Mouse (Mus musculus) adrenal gland, adult 2 months (tissue): ENCODE results near the gene Gm17268. TPM values are rescaled to one million over a fixed set of nuclear protein-coding genes. Genes with fewer than 3 reads are reported as not detected.
A peak's percentile ranks its signal among the peaks of the same experiment; 100 is the strongest.

ENCODE experiments used
- DNase-seq: peaks from one replicate; pipeline ENCODE4 v3.0.0; 2021
- long read RNA-seq: library from polyadenylated mRNA; stranded (forward); transcript quantifications from one replicate; pipeline ENCODE4 v2.0.0, GENCODE M21; 2021
- polyA plus RNA-seq: library from polyadenylated mRNA; depleted of rRNA; stranded (reverse); fragments of >200 nt; gene quantifications from 2 replicates; pipeline ENCODE4 v1.2.3, GENCODE M21; 2012; rRNA removed
- total RNA-seq, 2 experiments: library from RNA; stranded (reverse); gene quantifications; 2 replicates each; pipeline ENCODE4 v1.2.3; 2021

Gm17268 gene
- not detected for total RNA-seq
- not detected in 2 replicates for polyA plus RNA-seq
- long read RNA-seq: 0 reads

DNA sequence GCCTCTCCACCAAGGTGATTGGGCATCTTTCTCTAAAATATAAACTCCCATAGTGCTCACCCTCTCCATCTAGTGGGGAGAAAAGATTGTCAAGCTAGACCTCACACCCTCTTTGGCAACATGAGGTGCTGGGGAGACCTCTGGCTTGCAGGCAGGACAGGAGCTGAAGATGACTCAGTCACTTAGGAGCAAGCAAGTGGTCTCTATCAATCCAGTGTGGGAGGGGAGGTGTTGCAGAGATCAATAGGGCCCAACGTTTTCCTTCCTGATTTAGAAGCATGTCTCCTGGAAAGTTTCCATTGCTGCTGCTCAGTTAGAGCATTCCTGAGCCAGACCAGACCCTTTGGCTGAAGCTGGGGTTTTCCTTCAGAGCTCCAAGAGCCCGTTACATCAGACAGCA, at the start of gene Gm17268:
Gene Gm17268, minus strand, starts transcription at position 28 of the 400 bp plus-strand sequence.
- DNase-seq: no peak

GRCm38 (mm10) chr11:82084360-82084759, 46.0 kb upstream of the Gm17268 start:
- no peak for DNase-seq

DNA sequence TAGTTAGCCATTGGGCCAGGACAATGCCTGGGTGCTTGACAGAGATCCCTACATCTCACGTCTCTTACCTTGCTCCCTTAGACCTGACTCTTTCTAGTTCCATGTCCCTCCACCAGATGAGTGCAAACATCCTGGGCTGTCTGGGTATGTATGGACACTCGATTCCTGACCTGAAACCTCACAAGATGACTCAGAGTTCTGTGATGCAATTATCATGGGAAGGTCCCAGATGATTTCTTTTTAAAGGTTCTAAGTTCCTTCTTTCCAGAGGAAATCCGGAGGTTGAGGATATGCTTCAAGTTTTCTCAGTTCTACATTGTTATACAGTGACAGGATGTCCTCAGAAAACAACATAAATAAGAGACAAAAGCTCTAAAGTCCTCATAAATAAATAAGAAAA, 42.5 kb upstream of the Gm17268 start:
- no peak for DNase-seq

- DNase-seq: no peak
Measured at GRCm38 (mm10) chr11:82078136-82078730, 39.9 kb upstream of the Gm17268 start.

DNA sequence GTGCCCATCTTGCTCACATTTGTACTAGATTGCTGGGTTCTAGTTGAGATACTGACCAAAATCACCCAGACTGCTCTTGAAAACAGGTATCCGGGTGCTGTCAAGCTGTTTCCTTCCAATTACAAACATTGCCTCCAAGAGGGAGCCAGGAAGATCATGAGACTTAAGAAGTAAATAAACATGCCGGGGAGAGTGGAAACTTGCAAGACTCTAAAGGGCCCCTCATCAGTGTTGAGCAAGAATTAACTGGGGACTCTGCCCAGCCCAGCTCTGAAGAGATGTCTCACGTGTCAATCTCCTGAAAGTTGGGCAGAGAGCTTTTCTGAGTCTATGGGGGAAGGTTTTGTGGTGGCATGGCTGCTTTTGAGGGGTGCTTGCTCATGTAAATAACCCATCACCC, 38.7 kb upstream of the Gm17268 start:
- DNase-seq: no peak

DNA sequence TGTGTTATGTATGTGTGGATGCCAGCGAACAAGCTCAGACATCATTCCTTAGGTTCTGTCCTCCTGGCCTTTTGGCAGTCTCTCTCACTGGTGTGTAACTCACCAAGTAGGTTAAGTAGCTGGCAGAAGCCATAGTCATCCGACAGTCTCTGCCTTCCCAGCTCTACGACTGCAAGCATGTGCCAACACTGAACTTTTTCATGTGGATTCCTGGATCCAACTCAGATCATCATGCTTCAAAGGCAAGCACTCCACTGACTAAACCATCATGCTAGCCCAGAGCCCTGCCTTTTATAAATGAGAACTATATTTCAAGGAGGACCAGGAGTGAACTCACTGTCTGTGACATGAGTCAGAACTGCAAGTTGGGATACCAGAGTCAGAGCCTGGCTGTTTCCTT, 35.3 kb upstream of the Gm17268 start:
- DNase-seq: no peak

DNA sequence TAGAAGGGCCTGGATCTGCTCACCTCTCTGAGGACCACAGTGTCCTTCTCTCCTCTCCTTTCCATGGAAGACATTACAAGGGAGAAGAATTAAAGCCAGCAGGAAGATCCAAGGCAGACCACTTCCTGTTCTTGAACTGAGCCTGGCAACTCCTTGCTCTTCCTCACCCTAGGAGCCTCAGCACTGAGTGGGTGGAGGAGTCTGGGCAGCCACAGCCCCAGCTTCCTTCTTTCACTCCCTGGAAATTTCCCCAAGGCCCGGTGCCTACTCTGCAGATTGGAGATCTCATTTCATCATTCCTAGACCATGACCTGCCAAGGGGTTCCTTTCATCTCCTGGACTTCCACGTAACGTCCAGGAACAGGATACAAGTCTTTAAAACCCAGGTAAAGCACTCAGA, 34.6 kb upstream of the Gm17268 start:
- no peak for DNase-seq

GRCm38 (mm10) chr11:82072374-82072773, 34.0 kb upstream of the Gm17268 start:
- DNase-seq: no peak

DNA sequence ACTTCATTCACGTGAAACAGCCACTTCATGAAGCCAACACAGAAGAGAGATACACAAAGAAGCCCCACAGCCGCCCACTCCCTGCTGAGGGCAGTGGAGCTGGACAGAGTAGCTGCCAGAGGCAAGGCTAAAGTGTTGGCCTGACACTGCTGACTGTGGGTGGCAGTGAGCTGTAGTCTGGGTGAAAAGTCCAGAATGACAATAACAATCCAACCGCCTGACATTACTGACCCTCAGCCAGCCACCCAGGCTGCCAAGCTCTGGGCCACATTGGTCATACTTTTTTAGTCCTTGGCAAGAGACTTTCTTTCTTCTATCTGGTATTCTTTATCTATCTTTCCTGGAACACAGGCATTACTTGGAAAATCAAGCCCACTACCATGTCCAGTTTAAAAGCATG, 32.7 kb upstream of the Gm17268 start:
- DNase-seq: no peak

- peak; percentile 4 for DNase-seq
Measured at GRCm38 (mm10) chr11:82066953-82067571, 28.7 kb upstream of the Gm17268 start.

GRCm38 (mm10) chr11:82063454-82063853, 25.1 kb upstream of the Gm17268 start:
- DNase-seq: peak; percentile 19

DNA sequence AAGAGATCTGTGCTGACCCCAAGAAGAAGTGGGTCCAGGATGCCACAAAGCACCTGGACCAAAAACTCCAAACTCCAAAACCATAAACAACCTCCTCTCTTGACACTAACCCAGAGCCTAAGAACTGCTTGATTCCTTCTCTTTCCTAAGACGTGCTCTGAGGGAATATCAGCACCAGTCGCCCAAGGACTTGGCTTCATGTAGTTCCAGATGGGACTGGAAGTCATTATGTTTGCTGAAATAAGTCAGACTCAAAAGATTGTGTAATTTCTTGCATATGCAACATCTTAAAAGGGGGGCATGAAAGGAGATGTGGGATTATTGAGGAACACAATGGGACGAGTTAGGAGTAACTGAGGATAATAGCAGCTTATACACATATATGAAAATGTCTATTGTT, 23.9 kb upstream of the Gm17268 start:
- DNase-seq: no peak

DNA sequence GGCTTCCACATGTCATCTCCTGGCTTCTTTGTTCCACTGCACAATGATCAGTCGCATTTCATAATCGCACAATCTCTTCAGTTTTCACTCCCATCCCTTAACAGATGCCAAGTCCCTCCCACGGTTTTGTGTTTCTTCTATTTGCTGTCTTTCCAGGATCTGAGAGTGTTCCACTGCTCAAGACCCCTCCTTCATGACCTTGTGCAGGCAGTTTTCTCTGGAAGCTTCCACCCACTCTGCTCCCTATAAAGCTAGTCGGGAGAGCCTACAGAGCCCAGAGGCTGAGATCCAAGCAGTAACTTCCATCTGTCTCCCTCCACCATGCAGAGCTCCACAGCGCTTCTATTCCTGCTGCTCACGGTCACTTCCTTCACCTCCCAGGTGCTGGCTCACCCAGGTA, 19.3 kb upstream of the Gm17268 start, which contains the start of gene Ccl11:
Gene Ccl11, plus strand, starts transcription at position 178 of the 400 bp plus-strand sequence.
- DNase-seq: no peak

DNA sequence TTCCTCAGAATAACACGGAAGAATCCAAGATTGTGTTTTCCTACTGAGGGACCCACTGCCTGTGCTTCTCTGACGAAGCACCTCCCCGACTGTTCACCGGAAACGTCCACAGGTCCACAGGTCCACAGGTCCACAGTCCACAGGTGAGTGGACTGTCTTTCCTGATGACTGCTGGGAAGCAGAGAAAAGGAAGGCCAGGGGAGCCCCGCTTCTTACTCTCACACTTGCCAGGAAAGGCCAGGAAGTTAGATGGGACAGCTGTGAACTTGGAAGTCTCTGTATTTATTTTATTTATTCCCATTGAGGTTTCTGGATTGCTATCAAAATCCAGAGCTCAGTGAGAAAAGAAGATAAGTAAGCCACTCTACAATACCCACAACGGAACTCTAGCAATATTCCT, 15.5 kb upstream of the Gm17268 start:
- DNase-seq: no peak

DNA sequence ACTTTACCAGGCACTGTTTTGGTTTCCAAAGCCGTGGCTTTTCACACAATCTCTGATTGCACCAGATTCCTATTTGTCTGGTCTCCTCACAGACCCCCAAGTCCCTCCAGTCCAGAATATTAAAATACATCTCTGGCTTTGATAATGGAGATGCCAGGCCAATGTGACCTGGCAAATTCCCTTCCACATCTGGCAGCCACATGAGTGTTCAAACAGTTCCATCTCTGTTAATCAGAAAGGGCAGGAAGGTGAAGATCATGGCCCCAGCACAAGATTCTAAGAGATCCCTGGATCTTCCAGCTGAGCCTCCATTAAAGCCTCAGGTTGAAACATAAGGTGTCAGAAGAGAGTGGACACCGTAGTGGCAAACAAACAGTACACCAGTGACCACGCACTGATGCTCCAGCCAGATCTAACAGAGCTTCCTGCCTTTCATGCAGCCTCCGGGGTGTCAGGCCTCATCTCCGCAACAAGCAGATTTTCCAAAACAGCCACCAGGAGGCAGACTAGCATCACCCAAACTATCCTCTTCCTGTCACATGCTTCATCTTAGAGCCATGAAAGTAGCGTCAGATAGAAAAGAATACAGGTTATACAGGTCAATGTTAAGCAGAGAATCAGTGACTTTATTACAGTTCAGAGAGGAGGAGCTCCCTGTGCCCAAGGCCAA, 9.5 kb upstream of the Gm17268 start:
- DNase-seq: peak; percentile 55

DNA sequence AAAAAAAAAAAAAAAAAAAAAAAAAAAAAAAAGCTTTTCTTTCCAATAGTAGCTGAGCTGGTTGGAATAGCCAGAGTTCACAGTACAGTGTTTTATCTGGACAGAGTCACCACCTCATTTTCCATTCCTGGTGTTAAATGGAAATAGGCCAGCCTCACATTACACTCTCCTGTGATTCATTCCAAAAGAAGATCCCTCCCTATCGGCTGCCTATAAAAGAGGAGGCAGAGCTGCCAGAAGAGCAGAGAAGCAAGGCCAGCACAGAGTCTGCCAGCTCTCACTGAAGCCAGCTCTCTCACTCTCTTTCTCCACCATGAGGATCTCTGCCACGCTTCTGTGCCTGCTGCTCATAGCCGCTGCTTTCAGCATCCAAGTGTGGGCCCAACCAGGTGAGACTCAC, 7.1 kb upstream of the Gm17268 start, which contains the start of gene Ccl7:
Gene Ccl7, plus strand, starts transcription at position 242 of the 400 bp plus-strand sequence.
- peak; percentile 76 for DNase-seq

- DNase-seq: no peak
Measured at GRCm38 (mm10) chr11:82041671-82042080, 3.3 kb upstream of the Gm17268 start.

- peak; percentile 30 for DNase-seq
Measured at GRCm38 (mm10) chr11:82039132-82039660, 834 bp upstream of the Gm17268 start.

DNA sequence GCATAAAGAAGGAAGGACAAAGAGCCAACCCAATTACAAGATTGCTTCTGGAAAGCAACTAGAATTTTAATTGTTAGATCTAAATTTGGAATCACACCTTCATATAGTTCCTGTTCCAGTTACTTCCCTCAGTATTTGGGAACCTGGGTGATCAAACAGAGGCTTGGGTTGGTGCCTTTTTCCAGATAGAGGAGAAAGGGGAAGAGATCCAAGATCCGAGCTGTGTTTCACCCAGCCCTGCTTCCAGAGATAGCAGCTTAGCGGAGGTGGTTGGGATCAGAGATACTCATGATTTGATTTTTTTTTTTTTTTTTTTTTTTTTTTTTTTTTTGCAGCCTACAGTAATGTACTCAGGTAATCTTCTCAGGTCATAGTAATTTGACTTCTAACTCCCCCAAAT, 2.5 kb downstream of the Gm17268 start:
- DNase-seq: no peak

GRCm38 (mm10) chr11:82035356-82035755, 3.0 kb downstream of the Gm17268 start, which contains the start of gene Ccl2:
TSS of gene Ccl2 (plus strand) at chr11:82035571.
- peak; percentile 88 for DNase-seq

DNA sequence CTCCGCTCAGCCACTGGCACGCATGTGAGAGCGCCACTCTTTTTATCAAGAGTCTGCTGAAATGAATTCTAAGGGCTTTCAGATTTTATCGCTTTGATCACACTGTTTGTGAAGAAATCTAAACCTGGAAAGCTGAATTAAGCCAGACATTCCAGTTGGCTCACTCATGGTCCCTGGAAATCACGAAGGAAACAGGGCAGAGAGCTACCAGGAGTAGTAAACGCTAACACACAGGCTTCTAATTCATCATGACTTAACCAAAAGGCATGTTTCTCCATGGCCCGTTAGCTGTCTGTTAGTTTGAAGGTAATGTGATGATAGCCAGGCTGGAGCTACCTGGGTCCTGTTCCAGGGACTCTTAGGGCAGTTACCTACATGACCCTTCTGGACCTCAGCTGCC, 3.9 kb downstream of the Gm17268 start:
- no peak for DNase-seq

DNA sequence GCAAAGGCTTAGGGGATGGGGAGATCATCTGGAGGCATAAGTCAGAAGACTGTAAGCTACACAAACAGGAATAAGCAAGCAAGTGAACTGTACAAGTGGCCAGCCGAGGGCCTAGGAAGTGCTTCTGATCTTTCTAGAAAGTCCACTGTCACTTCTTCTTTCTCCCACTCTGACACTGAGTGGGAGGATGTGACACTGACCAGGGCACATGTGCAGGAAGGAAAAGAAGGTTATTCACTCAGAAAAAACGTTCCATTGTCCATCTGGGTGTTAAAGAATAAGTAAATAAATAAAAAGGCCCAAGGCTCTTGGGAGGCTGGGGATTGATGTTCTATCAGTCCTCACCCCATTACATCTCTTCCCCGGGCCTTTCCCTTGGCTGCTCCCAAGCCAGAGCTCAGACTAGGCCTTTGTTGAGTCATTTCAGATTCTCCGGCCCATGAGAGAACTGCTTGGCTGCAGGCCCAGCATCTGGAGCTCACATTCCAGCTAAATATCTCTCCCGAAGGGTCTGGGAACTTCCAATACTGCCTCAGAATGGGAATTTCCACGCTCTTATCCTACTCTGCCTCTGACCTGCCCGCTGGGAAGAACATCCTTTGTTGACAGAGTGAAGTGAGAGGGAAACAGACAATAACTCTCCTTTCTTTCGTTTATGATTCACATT, 5.6 kb downstream of the Gm17268 start:
- DNase-seq: peak; percentile 78
